Mouse (Mus musculus) midbrain, embryonic 11.5 days (tissue): Measurements from ENCODE around the gene P2ry14. TPM values are rescaled to one million over a fixed set of nuclear protein-coding genes. Genes with fewer than 3 reads are reported as not detected.
A peak's percentile ranks its signal among the peaks of the same experiment; 100 is the strongest.

ENCODE experiments used
- ATAC-seq: fragments of 200-750 bp; cut with Nextera tagmentation; 2 replicates; pipeline ENCODE4 v1.8.0; 2017; ENCODE audit warnings: moderate TSS enrichment, moderate library complexity; ENCODE audit not compliant: low FRiP score
- DNase-seq: peaks from one replicate; pipeline ENCODE4 v3.0.0; 2015; ENCODE audit warnings: low spot score; ENCODE audit errors: missing footprints
- H3K27ac ChIP-seq: fragments of 300-500 bp; sonication (generic); 2 replicates; pipeline ENCODE4 v1.5.1; 2014; ENCODE audit warnings: low read depth, low read length
- H3K27me3 ChIP-seq: fragments of 300-500 bp; sonication (generic); 2 replicates; pipeline ENCODE4 v1.6.1; 2014; ENCODE audit warnings: mild to moderate bottlenecking, low read length, moderate library complexity, mixed read lengths; ENCODE audit not compliant: control insufficient read depth, insufficient read depth
- H3K36me3 ChIP-seq: fragments of 300-500 bp; sonication (generic); 2 replicates; pipeline ENCODE4 v1.6.1; 2014; ENCODE audit warnings: mild to moderate bottlenecking, low read length, moderate library complexity, mixed read lengths; ENCODE audit not compliant: control insufficient read depth, insufficient read depth
- H3K4me1 ChIP-seq: fragments of 300-500 bp; sonication (generic); 2 replicates; pipeline ENCODE4 v1.6.1; 2014; ENCODE audit warnings: low read length; ENCODE audit not compliant: control insufficient read depth, insufficient read depth
- H3K4me2 ChIP-seq: fragments of 300-500 bp; sonication (generic); 2 replicates; pipeline ENCODE4 v1.6.1; 2014; ENCODE audit warnings: mild to moderate bottlenecking, moderate library complexity
- H3K4me3 ChIP-seq: fragments of 300-500 bp; sonication (generic); 2 replicates; pipeline ENCODE4 v1.5.1; 2014; ENCODE audit warnings: low read depth, low read length
- H3K9ac ChIP-seq: fragments of 300-500 bp; sonication (generic); 2 replicates; pipeline ENCODE4 v1.6.1; 2014; ENCODE audit warnings: low read length
- H3K9me3 ChIP-seq: fragments of 300-500 bp; sonication (generic); 2 replicates; pipeline ENCODE4 v1.6.1; 2016; ENCODE audit warnings: low read length; ENCODE audit not compliant: control insufficient read depth
- WGBS: fragments of 180-500 bp; shearing (Covaris S2); extraction: QIAGEN DNeasy Blood & Tissue Kit; methylation state at CpG from one replicate; pipeline ENCODE4 v1.1.7; 2014; 5-methylcytosine and 5-hydroxymethylcytosine counted together
- polyA plus RNA-seq: library from polyadenylated mRNA; unstranded; fragments of >200 nt; fragmentation: Nextera tagmentation; extraction: Ambion mirVana; gene quantifications from 2 replicates; pipeline ENCODE4 v1.2.1, GENCODE M21; 2014

Gene P2ry14
- polyA plus RNA-seq, 1 experiment from 2014 or later = 1.4 TPM

DNA sequence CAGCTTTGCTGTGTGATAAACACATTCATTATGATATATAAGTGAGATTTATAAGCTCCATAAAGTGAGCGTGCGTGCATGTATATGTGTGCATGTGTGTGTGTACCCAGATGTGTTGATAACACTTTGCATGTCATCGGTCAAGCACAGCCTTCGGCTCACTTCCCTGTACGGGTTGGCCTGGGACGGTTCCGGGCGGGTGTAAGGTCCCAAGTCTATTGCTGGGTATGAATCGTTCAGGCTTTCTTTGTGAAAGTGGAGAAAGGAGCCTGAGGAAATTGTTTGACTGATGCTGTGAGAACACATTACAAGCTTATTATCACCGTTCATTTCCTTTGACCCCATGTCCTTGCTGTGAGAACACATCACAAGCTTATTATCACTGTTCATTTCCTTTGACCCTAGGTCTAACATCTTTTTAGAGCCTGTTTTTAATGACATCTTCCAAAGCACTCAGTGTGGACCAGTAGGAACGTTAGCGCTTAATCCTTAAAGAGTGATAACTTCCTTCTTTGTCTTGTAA lies 14.4 kb downstream of the P2ry14 start:
- Histone ChIP-seq H3K4me2 (no peak overlapping the region), H3K27ac (no peak overlapping the region), H3K27me3 (no peaks in the 10 kb centered on the region), H3K4me1 (no peaks in the 10 kb centered on the region), H3K9ac (no peak overlapping the region), H3K9me3 (no peaks in the 10 kb centered on the region), H3K4me3 (no peak overlapping the region), H3K36me3 (no peaks in the 10 kb centered on the region)
- WGBS = 82% methylated on average over 12 of the region's 12 CpGs
- ATAC-seq (no peak), DNase-seq (no peak)

GRCm38 (mm10) chr3:59135911-59136653 lies 17.3 kb downstream of the P2ry14 start:
- ATAC-seq = peak; percentile 61; the same call in 1 of the 2 replicates
- no peak overlapping the region for H3K9ac ChIP-seq

DNA sequence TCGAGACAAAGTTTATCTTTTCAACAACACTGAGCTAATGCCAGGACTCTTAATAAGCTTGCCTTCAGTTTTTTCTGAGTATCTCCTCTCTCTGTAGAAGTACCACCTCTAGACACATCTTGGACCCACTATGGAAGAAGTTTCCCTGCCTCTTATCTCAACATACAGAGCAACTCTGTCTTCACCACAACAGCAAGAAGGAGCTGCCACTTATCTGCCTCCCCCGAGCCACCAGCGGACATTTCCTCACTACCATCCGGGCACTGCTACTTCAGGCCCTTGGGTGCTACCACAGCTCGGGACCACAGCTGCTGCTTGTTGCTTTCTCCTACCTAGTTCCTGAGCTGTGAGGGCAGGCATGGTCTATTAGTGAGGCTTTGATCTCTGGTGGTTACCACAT lies 20.2 kb downstream of the P2ry14 start:
- H3K4me2 ChIP-seq = no peak overlapping the region
- WGBS = 83% methylated on average over 5 of the region's 5 CpGs
- H3K36me3 ChIP-seq = no peaks in the 10 kb centered on the region
- ATAC-seq (no peak), DNase-seq (no peak)
- no peaks in the 10 kb centered on the region for H3K9me3 ChIP-seq
- no peak overlapping the region for H3K9ac ChIP-seq
- H3K4me1 ChIP-seq = no peaks in the 10 kb centered on the region
- no peak overlapping the region for H3K4me3 ChIP-seq
- H3K27ac ChIP-seq = no peak overlapping the region
- H3K27me3 ChIP-seq = no peaks in the 10 kb centered on the region

More at GRCm38 (mm10) chr3:59135911-59136653, 17.3 kb downstream of the P2ry14 start:
- 77% methylated on average over 5 of the region's 5 CpGs for WGBS
- Histone ChIP-seq H3K4me3 (no peak overlapping the region), H3K4me2 (no peak overlapping the region), H3K4me1 (no peaks in the 10 kb centered on the region), H3K36me3 (no peaks in the 10 kb centered on the region), H3K27me3 (no peaks in the 10 kb centered on the region), H3K9me3 (no peaks in the 10 kb centered on the region), H3K27ac (no peak overlapping the region)
- no peak for DNase-seq

GRCm38 (mm10) chr3:59131966-59132365 lies 21.5 kb downstream of the P2ry14 start:
- H3K27me3 ChIP-seq = no peaks in the 10 kb centered on the region
- ATAC-seq = no peak
- no peak overlapping the region for H3K27ac ChIP-seq
- 86% methylated on average over 4 of the region's 4 CpGs for WGBS
- no peak for DNase-seq
- no peaks in the 10 kb centered on the region for H3K36me3 ChIP-seq
- no peak overlapping the region for H3K9ac ChIP-seq
- H3K9me3 ChIP-seq = no peaks in the 10 kb centered on the region
- no peak overlapping the region for H3K4me2 ChIP-seq
- no peak overlapping the region for H3K4me3 ChIP-seq
- H3K4me1 ChIP-seq = no peaks in the 10 kb centered on the region

GRCm38 (mm10) chr3:59131081-59131480 lies 22.3 kb downstream of the P2ry14 start:
- no peak overlapping the region for H3K9ac ChIP-seq
- no peaks in the 10 kb centered on the region for H3K4me1 ChIP-seq
- DNase-seq (no peak), ATAC-seq (no peak)
- H3K4me2 ChIP-seq = no peak overlapping the region
- no peaks in the 10 kb centered on the region for H3K9me3 ChIP-seq
- H3K36me3 ChIP-seq = no peaks in the 10 kb centered on the region
- H3K27ac ChIP-seq = no peak overlapping the region
- 82% methylated on average over 4 of the region's 4 CpGs for WGBS
- H3K27me3 ChIP-seq = no peaks in the 10 kb centered on the region
- H3K4me3 ChIP-seq = no peak overlapping the region

GRCm38 (mm10) chr3:59130431-59130830 lies 23.0 kb downstream of the P2ry14 start:
- Histone ChIP-seq H3K4me3 (no peak overlapping the region), H3K36me3 (no peaks in the 10 kb centered on the region), H3K27me3 (no peaks in the 10 kb centered on the region), H3K4me2 (no peak overlapping the region), H3K9me3 (no peaks in the 10 kb centered on the region), H3K4me1 (no peaks in the 10 kb centered on the region), H3K27ac (no peak overlapping the region), H3K9ac (no peak overlapping the region)
- DNase-seq (no peak), ATAC-seq (no peak)
- 64% methylated on average over 8 of the region's 8 CpGs for WGBS

DNA sequence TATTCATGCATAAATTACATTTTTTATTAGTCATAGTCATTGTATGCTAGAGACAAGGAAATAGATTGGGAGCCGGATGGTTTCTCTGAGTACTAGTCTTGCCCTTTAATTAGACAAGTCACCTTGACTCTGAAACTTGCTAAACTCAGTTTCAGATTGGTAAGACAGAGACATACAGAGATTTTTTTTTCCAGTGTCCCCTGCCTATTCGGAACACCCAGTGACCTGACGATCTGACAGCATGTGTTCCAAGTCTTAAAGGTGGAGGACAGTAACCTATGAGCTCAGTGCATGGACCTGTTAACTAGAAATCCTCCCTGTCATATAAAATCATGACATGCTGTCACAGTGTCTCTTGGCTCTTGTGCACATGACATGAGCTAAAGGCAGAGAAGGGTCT lies 23.9 kb downstream of the P2ry14 start:
- H3K4me3 ChIP-seq = no peak overlapping the region
- 85% methylated on average over 3 of the region's 3 CpGs for WGBS
- ATAC-seq = no peak

DNA sequence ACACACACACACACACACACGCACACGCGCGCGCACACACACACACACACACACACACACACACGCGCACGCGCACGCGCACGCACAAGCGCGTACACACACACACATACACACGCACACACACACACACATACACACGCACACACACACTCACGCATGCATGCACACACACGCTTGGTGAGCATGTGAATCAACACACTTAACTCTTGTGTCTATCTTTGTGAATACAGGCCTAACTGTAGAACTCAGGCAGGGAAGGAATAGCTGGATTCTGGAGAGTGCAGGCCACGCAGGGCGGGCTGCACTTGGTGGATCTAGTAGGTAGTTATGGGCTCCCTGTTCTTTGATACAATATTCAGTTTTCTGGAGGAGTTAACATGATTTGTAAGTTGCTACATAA lies 24.7 kb downstream of the P2ry14 start:
- Histone ChIP-seq H3K27me3 (no peaks in the 10 kb centered on the region), H3K9ac (no peak overlapping the region), H3K4me1 (no peaks in the 10 kb centered on the region), H3K9me3 (no peaks in the 10 kb centered on the region), H3K27ac (no peak overlapping the region), H3K4me2 (no peak overlapping the region), H3K4me3 (no peak overlapping the region), H3K36me3 (no peaks in the 10 kb centered on the region)
- 86% methylated on average over 20 of the region's 20 CpGs for WGBS
- DNase-seq (peak; percentile 45), ATAC-seq (no peak)

More for the DNA sequence above, 23.9 kb downstream of the P2ry14 start:
- Histone ChIP-seq H3K4me1 (no peaks in the 10 kb centered on the region), H3K4me2 (no peak overlapping the region), H3K9me3 (no peaks in the 10 kb centered on the region), H3K27ac (no peak overlapping the region), H3K9ac (no peak overlapping the region), H3K36me3 (no peaks in the 10 kb centered on the region), H3K27me3 (no peaks in the 10 kb centered on the region)
- DNase-seq = no peak

GRCm38 (mm10) chr3:59125783-59126555 lies 27.4 kb downstream of the P2ry14 start:
- H3K27me3 ChIP-seq = no peaks in the 10 kb centered on the region
- ATAC-seq (no peak), DNase-seq (peak; percentile 33)
- WGBS = 67% methylated on average over 7 of the region's 7 CpGs
- H3K4me1 ChIP-seq = 0 out of 2 replicates have a peak, but pooled peaks cover 2% of the 10 kb centered on the region
- no peaks in the 10 kb centered on the region for H3K36me3 ChIP-seq
- H3K9me3 ChIP-seq = no peaks in the 10 kb centered on the region
- H3K9ac ChIP-seq = no peak overlapping the region
- no peak overlapping the region for H3K4me3 ChIP-seq
- no peak overlapping the region for H3K27ac ChIP-seq
- no peak overlapping the region for H3K4me2 ChIP-seq
